Mouse (Mus musculus): ENCODE results near the gene Tk1.

DNA sequence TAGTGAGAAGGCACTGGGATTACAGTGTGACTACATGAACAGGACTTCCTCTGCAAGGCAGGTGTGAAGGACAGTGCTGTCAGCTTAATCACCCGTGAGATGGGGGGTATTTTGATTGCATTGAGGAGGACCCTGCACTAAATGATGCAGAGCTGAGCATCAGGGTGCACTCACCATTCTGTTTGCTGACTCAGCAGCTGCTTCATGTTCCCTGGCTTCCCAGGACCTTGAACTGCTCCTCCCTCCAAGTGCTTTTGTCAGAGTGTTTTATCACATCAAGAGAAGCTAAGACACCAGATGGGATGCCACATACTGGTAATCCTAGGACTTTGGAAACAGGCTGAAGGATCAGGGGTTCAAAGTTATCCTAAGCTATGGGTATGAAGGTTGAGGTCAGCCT, 30.1 kb upstream of the Tk1 start:
- TF ChIP-seq CTCF (conservative IDR thresholded peaks at IDR 0.05; ENCODE audit: low read length) = no peak
- no peak for TF ChIP-seq NANOG (IDR thresholded peaks at IDR 0.05; ENCODE audit: borderline replicate concordance, low read length)
